Mouse (Mus musculus): ENCODE measurements at regions not wholly inside any gene's neighbourhood (a gene's known extent, or its start where the extent isn't known, plus 50 kb on each side); places are given as distances from the start of the nearest gene placed in this dataset.

DNA sequence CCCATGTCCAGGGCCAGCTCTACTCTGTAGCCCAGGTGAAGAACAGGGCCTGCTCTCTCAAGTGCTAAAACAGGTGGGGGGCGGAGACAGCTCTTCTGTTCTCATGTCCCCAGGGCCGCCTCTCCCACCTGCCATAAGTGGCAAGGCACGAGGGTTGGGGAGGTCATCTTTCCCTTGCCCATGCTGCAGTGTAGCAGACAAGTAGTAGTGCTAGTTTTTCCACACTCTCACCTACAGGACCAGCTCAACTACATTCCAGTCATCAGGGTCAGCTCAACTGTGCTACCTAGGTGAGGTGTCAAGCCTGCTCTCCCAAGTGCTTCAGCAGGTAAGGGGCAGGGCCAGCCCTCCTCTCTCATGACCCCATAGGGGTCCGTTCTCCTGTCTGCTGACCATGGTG, 219.8 kb downstream of the Otol1 start:
- no peak for TF ChIP-seq CTCF (conservative IDR thresholded peaks at IDR 0.05)
- no peak for DNase-seq (ENCODE audit: low spot score in 2 of 2)

DNA sequence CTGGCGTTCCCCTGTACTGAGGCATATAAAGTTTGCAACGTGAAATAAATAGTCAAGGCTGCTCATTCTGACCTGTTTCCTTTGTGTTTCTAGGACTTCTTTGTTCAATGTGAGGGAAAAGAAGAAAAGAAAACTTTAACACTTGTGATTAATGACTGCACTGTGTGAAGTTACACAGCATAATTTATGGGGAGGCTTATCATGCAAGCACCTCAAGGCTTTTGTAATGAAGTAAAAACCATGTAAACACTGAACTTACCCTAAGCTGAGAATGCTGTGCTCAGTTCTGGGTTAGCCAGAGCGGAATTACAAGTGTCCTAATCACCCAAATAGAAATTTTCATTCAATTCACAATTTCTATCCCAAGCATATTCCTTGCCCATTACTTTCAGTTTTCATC, 241.2 kb downstream of the Otol1 start:
- no peak overlapping the region for H3K27ac ChIP-seq
- no peak for DNase-seq (ENCODE audit: low spot score in 2 of 2)
- H3K4me3 ChIP-seq = no peak overlapping the region
- TF ChIP-seq CTCF (conservative IDR thresholded peaks at IDR 0.05) = no peak

More for the DNA sequence above, 219.8 kb downstream of the Otol1 start:
- Histone ChIP-seq H3K4me3 (no peak overlapping the region), H3K27ac (no peak overlapping the region)

DNA sequence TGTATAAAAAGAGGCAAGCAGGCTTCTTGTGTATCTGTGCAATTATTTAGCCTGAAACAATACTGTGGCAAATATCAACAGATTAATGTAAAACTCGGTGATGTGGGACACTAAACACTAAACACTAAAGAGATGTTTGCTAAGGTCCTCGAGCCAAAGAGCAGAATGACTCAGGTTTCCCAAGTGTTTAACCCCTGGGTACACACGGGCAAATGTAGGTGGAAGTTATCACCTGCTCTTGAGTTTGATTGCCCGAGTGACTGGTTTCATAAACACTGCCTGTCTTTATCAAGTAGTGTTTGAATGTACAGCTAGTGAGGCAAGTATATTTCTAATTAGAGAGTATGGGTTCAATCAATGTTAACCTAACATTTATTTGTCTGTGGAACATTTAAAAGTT, 242.5 kb downstream of the Otol1 start:
- no peak for TF ChIP-seq CTCF (conservative IDR thresholded peaks at IDR 0.05)
- no peak overlapping the region for H3K4me3 ChIP-seq
- no peak for DNase-seq (ENCODE audit: low spot score in 2 of 2)

DNA sequence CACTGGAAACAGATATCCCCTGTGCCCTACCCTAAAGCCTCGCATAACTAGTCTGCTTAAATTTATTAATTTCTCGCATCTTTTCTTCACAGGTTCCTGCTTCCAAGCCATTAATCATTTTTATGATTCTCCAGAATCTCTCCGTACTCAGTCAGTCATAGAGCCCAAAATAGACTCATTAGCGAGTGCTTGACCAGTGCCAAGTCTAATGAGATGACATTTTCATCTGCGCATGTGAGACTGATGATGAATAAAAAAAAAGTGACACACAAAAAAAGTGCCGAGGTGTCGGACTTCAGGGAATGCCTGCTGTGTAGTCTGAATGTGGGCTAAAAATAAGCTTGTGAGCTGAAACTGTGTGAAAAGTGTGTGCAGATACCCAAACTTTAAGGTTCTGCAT, 243.3 kb downstream of the Otol1 start:
- Histone ChIP-seq H3K27ac (no peak overlapping the region), H3K4me3 (peak overlapping the region; percentile 26; the same call in 1 of the 2 replicates)
- DNase-seq (ENCODE audit: low spot score in 2 of 2) = peak in 1 of 2 experiments; percentile 2
- no peak for TF ChIP-seq CTCF (conservative IDR thresholded peaks at IDR 0.05)

More for the DNA sequence above, 242.5 kb downstream of the Otol1 start:
- H3K27ac ChIP-seq = no peak overlapping the region

DNA sequence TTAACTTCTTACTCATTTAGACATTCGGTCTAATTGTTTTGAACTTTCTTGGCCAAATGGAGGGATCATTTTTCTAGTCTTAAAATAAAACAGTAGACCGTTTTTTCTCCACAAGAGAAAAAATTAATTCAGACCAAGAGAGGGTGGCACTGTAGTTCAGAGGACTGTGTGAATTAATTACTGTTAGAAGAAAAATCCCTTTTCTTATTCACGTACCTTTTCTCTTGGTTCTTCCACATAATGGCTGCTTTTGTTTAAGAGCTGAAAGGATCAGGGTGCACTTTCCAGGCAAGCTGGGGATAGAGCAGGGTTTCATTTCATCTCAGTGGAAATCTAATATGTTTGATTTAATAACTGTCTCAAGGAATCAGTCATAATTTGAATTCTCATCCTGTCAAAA, 255.9 kb downstream of the Otol1 start:
- Histone ChIP-seq H3K4me3 (no peak overlapping the region), H3K27ac (no peak overlapping the region)
- no peak for DNase-seq (ENCODE audit: low spot score in 2 of 2)
- TF ChIP-seq CTCF (conservative IDR thresholded peaks at IDR 0.05) = no peak

DNA sequence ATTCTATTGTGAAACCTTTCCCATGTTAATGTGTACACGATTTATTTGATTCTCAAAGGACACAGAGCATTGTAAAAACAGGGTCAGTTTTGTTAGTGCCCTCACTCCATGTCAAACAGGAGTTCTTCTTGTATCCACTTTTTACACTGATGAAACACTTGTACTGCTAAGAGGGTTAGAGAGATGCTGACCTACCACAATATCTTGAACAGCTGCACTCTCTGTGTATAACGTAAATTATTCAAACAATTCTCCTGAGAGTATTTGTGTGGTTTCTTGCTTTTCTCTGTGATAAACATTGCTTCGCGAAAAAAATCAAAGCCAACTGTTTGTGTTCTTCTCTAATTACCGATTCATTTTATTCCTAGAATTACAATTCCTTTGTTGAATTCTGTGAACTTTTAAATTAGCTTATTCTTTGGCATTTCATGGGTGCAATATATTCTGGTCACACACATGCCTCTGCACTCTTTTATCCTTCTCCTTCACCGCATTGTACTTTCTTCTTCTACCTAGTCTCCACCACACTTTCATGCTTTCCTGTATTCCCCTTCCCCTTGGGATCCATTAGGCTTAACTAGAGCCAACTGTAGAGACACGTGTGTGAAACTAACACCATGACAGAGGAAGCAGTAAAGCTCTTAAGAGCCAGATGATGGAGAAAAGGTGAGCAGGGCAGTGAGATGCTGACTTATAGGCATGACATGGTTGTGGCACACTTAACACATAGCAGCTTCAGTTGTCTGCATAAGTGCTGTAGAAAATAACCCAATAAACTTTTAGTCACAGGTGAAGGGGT, 281.4 kb downstream of the Otol1 start:
- no peak for TF ChIP-seq CTCF (conservative IDR thresholded peaks at IDR 0.05)
- Histone ChIP-seq H3K4me3 (no peak overlapping the region), H3K27ac (no peak overlapping the region)
- no peak for DNase-seq (ENCODE audit: low spot score in 2 of 2)

DNA sequence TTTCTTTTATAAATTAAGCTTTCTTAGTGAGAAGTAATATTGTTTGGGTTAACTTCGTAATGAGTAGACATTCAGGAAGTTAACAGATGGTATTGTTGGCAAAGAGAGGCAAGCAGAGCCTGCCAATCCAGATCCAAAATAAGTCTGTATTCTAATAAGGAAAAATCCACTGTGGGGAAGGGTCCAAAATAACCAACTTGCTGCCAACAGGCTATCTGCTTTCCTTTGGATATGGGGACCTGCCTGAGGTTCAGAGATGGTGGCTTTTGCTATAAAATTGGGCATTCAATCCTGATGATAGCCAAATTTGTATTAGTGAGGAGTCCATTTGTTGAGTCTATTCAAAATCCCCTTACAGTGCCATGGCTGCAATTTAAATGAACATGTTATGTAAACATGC, 300.1 kb downstream of the Otol1 start:
- no peak for TF ChIP-seq CTCF (conservative IDR thresholded peaks at IDR 0.05)
- DNase-seq (ENCODE audit: low spot score in 2 of 2) = peak in 1 of 2 experiments; percentile 37
- H3K27ac ChIP-seq = peak overlapping the region; percentile 58; the same call in 1 of the 2 replicates
- H3K4me3 ChIP-seq = no peak overlapping the region

DNA sequence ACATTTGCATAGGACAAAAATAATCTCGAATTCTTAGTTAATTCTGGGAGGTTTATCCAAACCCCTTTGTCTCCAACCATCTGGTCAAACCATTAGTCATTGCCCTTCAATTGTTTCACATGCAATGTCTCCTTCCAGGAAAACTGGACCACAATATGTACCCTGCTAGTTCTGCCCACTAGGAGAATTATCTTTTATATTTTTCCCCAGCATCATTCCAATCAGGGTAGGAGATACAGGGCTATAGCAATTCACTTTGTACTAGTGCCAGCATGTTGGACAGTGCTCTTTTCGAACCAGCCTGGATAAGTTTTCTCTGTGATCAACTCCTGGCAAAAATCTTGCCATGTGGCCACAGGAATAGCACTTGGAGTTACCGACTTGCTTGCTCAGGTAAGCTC, 300.6 kb downstream of the Otol1 start:
- no peak for DNase-seq (ENCODE audit: low spot score in 2 of 2)
- TF ChIP-seq CTCF (conservative IDR thresholded peaks at IDR 0.05) = no peak; the same call in 1 of the 2 replicates
- peak overlapping the region; percentile 49 for H3K27ac ChIP-seq

DNA sequence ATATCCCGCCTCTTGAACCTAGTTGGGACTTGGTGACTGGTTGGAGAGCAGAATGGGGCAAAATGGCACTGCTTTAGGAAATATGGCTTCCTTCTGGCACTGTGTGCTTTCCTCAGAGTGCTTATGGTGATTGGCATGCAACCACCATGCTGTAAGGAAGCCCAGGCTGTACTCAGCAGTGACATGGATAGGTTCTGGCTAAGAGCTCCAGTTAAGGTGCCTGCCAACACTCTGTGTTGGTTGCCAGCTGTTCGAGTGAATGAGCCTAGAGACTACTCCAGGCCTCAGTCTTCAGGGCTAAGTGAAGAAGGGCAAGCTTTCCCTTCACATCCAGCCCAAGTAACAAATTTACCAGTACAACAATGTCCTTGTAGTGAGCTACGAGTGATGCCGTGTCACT, 301.9 kb downstream of the Otol1 start:
- no peak for TF ChIP-seq CTCF (conservative IDR thresholded peaks at IDR 0.05)
- Histone ChIP-seq H3K27ac (no peak overlapping the region), H3K4me3 (no peak overlapping the region)
- no peak for DNase-seq (ENCODE audit: low spot score in 2 of 2)

More for the DNA sequence above, 300.6 kb downstream of the Otol1 start:
- H3K4me3 ChIP-seq = no peak overlapping the region

DNA sequence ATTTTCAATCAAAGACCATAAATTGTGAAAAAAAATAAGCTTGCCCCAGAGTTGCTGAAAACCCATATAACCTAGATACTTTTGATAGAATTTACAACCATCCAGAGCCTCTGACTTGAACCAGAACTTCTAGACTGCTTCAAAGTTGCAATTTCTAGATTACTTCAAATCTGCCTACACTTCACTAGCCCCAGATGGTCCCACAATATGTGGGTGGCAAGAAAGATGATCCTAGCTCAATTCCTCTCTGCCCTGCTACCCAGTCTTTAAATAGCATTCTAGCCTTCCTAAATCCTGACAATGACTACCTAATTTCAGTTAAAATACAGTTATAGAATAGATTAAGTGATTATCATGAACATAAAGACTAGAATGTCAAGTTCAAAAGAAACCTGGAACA, 303.6 kb downstream of the Otol1 start:
- no peak for TF ChIP-seq CTCF (conservative IDR thresholded peaks at IDR 0.05)
- peak in 1 of 2 experiments; percentile 33 for DNase-seq (ENCODE audit: low spot score in 2 of 2)
- Histone ChIP-seq H3K4me3 (no peak overlapping the region), H3K27ac (no peak overlapping the region)

DNA sequence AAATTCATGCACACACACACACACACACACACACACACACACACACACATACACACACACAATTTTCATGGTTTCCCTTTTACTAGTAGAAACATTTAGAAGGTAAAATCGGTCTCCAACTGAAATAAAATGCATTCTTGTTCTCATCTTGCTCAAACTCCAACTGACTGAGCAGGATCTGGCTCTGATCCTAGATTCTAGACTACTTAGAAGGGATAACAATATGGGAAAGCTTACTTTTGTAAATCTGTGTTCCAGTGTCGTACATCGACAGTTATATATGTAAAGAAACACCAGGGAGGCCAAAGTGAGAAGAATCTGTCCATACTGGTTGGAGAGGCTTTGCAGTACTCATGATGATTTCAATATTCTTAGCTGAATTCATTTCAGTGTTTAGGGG, 304.6 kb downstream of the Otol1 start:
- Histone ChIP-seq H3K27ac (no peak overlapping the region), H3K4me3 (no peak overlapping the region)
- DNase-seq (ENCODE audit: low spot score in 2 of 2) = no peak
- TF ChIP-seq CTCF (conservative IDR thresholded peaks at IDR 0.05) = no peak

DNA sequence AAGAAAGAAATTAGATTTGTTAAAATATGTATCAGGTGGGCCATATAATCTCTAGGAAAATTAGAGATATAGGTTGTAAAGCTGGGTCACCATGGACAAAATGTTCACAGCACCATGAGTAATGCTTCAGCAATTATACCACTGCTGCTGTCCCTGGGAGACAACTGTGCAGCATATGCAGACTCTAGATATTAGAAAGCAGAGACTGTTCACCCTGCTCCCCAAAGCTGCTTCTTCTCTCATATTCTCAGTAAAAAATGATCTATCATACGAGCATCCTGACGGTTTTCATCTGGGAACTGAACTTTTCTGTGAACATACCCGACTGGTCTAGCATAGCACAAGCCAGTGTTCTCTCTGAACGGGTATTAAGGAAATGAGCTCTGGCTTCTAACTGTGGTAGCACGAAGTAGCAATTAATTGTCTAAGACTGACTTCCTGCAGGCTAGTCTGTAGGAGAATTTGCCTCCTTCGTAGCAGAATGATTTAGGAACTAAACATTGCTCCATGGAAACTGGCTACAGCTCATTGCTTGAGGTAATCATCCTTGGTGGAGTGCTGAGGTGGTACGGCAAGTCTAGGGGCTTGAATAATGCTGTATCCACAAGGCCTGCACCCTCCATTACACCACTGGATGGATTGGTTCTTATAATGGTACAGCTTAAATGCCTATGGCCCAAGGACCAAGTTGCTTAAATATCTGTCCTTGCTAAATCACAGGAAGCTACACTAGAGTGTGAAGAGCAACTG, 305.9 kb downstream of the Otol1 start:
- no peak for TF ChIP-seq CTCF (conservative IDR thresholded peaks at IDR 0.05)
- no peak overlapping the region for H3K27ac ChIP-seq
- DNase-seq (ENCODE audit: low spot score in 2 of 2) = no peak
- H3K4me3 ChIP-seq = no peak overlapping the region

DNA sequence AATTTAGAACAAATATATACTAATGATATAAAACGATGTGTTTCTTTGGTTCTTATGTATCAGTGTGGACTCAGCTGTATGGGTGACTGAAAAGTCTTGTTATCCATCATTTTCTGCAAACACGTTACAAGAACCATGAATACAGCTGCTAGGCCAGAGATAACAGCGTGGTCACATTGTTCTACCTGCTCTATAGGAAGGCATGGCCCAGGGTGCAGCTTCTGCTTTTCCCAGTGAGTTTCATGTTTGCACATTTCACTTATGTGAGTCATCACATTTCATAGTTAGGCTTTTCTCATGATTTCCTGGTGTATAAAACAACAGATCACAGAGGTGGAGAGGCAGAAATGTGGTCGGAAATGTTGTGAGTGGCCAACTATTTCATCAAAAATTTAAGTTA, 306.8 kb downstream of the Otol1 start:
- no peak overlapping the region for H3K4me3 ChIP-seq
- no peak for TF ChIP-seq CTCF (conservative IDR thresholded peaks at IDR 0.05)
- DNase-seq (ENCODE audit: low spot score in 2 of 2) = no peak
- no peak overlapping the region for H3K27ac ChIP-seq

Data from layer of hippocampus, adult 2 months (tissue).